Mouse (Mus musculus) kidney, adult 11 months (tissue): ENCODE results near the gene Hcrt.

Experiments used
- DNase-seq: peaks from one replicate; pipeline ENCODE4 v3.0.0; 2022

The Hcrt gene

GRCm38 (mm10) chr11:100762831-100763230 lies at the start of gene Hcrt:
Gene Hcrt, minus strand, starts transcription at chr11:100762931.
- DNase-seq, result no peak

GRCm38 (mm10) chr11:100811132-100811531 lies 48.4 kb upstream of the Hcrt start:
- DNase-seq, result no peak

GRCm38 (mm10) chr11:100810516-100810915 lies 47.8 kb upstream of the Hcrt start:
- DNase-seq, result peak; percentile 72

DNA sequence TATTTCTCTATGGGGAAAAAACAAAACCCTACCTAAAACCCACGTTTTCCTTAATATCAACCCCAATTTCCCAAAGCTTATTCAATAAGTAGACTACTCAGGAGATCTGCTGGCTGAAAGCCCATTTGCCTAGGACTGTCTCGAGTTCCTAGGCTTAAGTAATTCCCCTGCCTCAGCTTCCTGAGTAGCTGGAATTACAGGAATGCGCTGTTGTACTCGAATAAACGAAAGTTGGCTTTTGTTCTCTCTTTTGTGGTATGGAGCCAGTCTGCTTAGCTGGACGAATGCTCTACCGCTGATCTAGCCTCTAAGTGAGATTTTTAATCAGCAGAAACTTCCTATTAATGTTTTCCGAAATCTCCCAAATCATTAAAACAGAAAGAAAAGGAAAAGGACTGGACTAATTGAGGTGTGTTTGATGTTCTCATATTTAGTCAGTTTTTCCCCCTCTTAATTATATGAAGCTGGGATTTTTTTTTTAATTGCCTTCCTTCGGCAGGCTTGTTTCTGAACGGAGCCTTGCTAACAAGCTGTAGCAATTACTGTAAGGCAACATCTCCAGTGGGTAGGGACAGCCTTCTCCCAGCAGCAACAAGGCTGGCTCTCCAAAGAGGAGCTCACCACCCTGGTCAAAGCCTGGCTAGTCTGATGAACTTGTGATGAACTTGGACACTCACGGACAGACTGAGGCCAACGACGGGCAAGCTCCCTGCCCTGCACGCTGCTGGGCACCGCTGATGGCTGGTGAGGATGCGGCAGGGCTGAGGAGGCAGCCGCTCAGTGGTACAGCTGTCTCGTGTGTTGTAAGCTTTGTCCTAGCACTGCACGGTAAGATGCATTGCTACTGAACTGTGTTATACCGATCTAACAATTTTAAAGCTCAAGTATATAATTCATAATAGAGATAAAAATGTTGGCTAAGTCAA lies 43.9 kb upstream of the Hcrt start:
- DNase-seq, result no peak

GRCm38 (mm10) chr11:100805535-100805934 lies 42.8 kb upstream of the Hcrt start:
- no peak for DNase-seq

DNA sequence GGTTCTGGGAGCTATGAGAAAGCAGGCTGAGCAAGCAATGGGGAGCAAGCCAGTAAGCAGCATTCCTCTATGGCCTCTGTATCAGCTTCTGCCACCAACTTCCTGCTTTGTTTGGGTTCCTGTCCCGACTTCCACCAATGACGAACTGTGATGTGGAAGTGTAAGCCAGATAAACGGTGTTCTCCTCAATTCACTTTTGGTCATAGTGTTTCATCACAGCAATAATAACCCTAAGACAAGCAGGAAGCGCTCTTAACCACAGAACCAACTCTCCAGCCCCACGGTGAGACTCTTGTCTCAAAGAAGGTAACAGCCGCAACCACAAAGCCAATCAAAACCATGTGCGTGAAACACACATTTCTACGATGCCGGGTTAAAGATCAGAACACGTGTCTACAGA lies 41.7 kb upstream of the Hcrt start:
- no peak for DNase-seq

- peak; percentile 45 for DNase-seq
Measured at GRCm38 (mm10) chr11:100799426-100799825, 36.7 kb upstream of the Hcrt start.

- no peak for DNase-seq
Measured at GRCm38 (mm10) chr11:100796585-100796984, 33.9 kb upstream of the Hcrt start.

- no peak for DNase-seq
Measured at GRCm38 (mm10) chr11:100795386-100795785, 32.7 kb upstream of the Hcrt start.

GRCm38 (mm10) chr11:100791457-100792049 lies 28.8 kb upstream of the Hcrt start:
- peak; percentile 83 for DNase-seq

- peak; percentile 93 for DNase-seq
Measured at GRCm38 (mm10) chr11:100790644-100791043, 27.9 kb upstream of the Hcrt start.

DNA sequence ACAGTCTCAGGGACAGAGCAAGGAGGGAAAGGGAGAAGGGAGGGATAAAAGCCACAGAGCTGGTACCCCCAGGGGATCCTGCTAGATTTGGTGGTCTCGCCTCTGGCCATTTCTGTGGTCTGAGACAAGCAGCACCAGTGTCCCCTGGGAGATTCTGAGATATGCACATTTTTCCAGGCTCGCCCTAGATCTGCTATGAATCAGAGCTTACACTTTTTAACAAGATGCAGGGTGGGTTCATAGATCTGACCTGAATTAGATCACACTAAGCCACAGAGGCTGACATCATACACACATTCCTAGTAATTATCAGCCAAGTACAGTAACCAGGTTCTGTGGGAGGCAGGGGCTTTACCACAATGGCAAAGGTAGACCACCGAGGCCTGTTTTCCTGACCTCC lies 27.0 kb upstream of the Hcrt start:
- DNase-seq, result no peak

DNA sequence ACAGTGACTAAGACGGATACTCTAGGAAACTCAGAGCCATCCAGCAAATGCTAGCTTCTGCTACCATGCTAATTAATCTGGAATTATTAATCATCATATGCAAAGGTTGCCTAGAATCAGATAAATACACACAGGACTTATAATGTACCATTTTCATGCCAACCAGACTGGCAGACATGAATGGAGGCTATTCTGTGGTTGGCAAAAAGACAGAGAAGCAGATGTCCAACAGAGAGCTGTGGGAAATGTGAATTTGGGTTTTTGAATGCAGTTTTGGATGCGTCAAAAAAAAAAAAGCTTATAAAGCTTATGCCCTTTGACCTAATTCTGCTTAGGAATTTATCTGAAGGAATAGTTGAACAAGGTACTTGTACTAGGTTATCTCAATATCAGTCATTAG lies 23.0 kb upstream of the Hcrt start:
- no peak for DNase-seq

- no peak for DNase-seq
Measured at GRCm38 (mm10) chr11:100784286-100784685, 21.6 kb upstream of the Hcrt start.

DNA sequence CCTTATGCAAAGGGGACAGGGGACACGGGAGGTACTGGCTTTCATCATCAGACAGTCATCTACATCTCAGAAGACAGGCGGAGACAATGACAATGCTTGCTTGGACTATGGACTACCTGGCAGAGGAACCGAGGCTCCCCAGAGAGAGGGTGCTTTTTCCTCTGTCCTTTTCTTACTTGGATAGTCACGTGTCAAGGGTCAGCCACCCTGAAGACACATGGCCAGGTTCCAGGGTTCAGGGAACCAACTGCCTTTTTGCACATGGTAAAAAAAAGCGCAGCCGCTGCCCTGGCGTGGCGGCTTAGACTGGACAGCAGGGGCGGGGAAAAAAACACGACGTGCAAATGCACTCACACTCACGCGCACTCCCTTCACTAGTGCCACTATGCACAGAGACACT lies 19.8 kb upstream of the Hcrt start:
- DNase-seq, result peak; percentile 91

DNA sequence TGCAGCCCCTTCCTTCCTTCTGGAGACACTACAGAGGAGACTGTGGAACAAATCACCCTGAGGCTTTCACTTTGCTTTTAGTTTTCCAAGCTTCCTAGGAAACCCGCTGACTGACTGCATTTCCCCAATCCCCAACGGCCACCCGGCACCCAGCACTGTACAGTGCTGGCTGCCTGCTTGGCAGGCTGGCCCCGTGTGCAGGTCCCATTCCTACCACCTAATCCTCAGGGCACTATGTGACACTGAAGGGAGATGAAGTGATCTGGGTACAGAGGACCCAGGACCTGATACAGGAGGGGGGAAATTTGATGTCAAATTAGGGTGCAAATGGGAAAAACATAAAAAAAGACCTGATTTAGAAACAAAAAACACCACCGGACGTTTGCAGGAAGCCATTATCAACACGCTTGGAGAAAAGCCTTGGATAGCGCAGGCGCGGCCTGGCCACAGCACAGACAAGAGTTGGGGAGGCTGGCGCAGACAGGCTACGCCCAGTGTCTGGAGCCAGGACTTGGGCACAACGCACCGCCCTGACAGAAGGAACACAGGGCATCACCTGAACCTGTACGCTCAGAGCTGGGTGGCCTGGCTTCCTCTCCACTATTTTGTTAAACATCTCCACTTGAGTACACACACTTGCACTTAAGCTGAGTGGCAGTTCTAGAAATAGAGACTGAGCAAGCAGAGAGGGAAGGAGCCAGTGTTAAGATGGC lies 19.2 kb upstream of the Hcrt start:
- DNase-seq, result no peak

GRCm38 (mm10) chr11:100780247-100780646 lies 17.5 kb upstream of the Hcrt start:
- DNase-seq, result no peak

DNA sequence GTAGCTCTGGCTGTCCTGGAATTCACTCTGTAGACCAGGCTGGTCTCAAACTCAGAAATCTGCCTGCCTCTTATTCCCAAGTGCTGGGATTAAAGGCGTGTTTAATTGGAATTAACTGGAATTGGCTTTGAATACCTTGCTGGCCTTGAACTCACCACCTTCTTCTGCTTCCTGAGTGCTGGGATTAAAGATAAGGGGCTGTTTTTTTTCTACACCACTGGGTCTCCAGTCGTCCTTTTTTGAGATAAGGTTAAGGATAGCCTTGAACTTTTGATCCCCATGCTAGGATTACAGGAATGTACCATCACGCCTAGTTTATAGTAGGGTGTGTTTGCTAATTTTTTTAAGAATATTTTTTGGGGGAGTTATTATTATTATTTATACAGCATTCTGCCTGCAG lies 15.3 kb upstream of the Hcrt start:
- no peak for DNase-seq

- DNase-seq, result no peak
Measured at GRCm38 (mm10) chr11:100775921-100776320, 13.2 kb upstream of the Hcrt start.

DNA sequence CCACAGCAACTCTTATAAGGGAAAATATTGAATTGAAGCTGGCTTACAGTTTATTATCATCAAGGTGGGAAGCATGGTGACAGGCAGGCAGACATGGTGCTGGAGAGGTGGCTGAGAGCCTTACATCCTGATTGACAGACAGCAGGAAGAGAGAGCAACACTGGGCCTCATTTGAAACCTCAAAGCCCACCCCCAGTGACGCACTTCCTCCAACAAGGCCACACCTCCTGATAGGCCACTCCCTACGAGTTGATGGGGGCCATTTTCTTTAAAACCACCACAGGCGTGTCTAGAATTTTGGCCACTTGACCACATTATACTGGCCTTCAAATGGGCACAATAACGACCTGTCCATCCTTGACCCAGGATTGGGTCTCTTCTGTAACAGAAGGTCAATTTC lies 11.5 kb upstream of the Hcrt start:
- no peak for DNase-seq

GRCm38 (mm10) chr11:100770646-100771408 lies 8.1 kb upstream of the Hcrt start, which contains the start of gene Ghdc:
Gene Ghdc, minus strand, starts transcription at chr11:100770957.
- DNase-seq, result peak; percentile 90

- no peak for DNase-seq
Measured at GRCm38 (mm10) chr11:100769980-100770379, 7.2 kb upstream of the Hcrt start.

- peak; percentile 54 for DNase-seq
Measured at GRCm38 (mm10) chr11:100767871-100768270, 5.1 kb upstream of the Hcrt start.
